Comparison of ENCODE assay signal across 21 mouse cellular contexts in genomic region chr1:169685257-169685656, GRCm38 (mm10). TPM values are rescaled to one million over a fixed set of nuclear protein-coding genes. Genes with fewer than 3 reads are reported as not detected.
DNase-seq lines count a peak whose midpoint lies in the region; ATAC-seq and TF ChIP-seq lines count a peak whose summit lies in the region.
"Had no signal": no experiment of that assay in that cellular context is flagged by ENCODE, and none has a peak within 500 bp of the region (broad histone marks: within the 10 kb centered on the region; RNA-seq: fewer than 3 reads in every experiment).

No protein-coding gene starts in this region.

- WGBS in kidney, postnatal 0 days, result 57% methylated on average over 5 of the region's 5 CpGs

- peak overlapping the region; percentile 6; the same call in 1 of the 2 replicates for H3K27ac ChIP-seq in kidney, postnatal 0 days
- H3K27ac ChIP-seq: forebrain, embryonic 10.5 days; heart, embryonic 15.5 days; hindbrain, embryonic 10.5 days; hindbrain, postnatal 0 days; limb, embryonic 12.5 days; liver, embryonic 14.5 days; stomach, postnatal 0 days had no signal

- no peaks in the 10 kb centered on the region for H3K4me1 ChIP-seq in kidney, postnatal 0 days (replicated peaks; ENCODE audit: insufficient read depth, low read length)
- H3K4me1 ChIP-seq: forebrain, embryonic 10.5 days; heart, embryonic 15.5 days; hindbrain, embryonic 10.5 days; limb, embryonic 12.5 days had no signal

- ATAC-seq in kidney, postnatal 0 days (replicated peaks; ENCODE audit: low FRiP score, low read depth), result 0 out of 2 replicates have a peak, but pooled peaks have one; percentile 29
- ATAC-seq: CD4-positive, CD25-positive, alpha-beta regulatory T cell, adult 4 months; forebrain, postnatal 0 days; hindbrain, postnatal 0 days; intestine, postnatal 0 days had no signal

- H3K36me3 ChIP-seq in kidney, postnatal 0 days (ENCODE audit: insufficient read depth, low read length), result no peaks in the 10 kb centered on the region
- H3K36me3 ChIP-seq: forebrain, embryonic 10.5 days; heart, embryonic 15.5 days; hindbrain, embryonic 10.5 days; limb, embryonic 12.5 days had no signal

- TF ChIP-seq CTCF in kidney, postnatal 0 days (IDR thresholded peaks at IDR 0.05; ENCODE audit: low read depth), result no peak

- H3K9ac ChIP-seq in kidney, postnatal 0 days (ENCODE audit: low read depth, low read length), result no peak overlapping the region
- H3K9ac ChIP-seq: forebrain, postnatal 0 days; heart, embryonic 15.5 days; limb, embryonic 12.5 days; liver, embryonic 14.5 days had no signal

- H3K27me3 ChIP-seq in kidney, postnatal 0 days (ENCODE audit: insufficient read depth, low read length), result no peaks in the 10 kb centered on the region
- H3K27me3 ChIP-seq: heart, embryonic 15.5 days; limb, embryonic 12.5 days had no signal

- no peak overlapping the region for H3K4me2 ChIP-seq in kidney, postnatal 0 days (ENCODE audit: low read length)
- H3K4me2 ChIP-seq: heart, embryonic 15.5 days; limb, embryonic 12.5 days; midbrain, embryonic 11.5 days had no signal

- no peaks in the 10 kb centered on the region for H3K9me3 ChIP-seq in kidney, postnatal 0 days (replicated peaks; ENCODE audit: low read length)
- H3K9me3 ChIP-seq: forebrain, embryonic 10.5 days; heart, embryonic 15.5 days; hindbrain, embryonic 10.5 days; limb, embryonic 12.5 days had no signal

- no peak overlapping the region for H3K4me3 ChIP-seq in kidney, postnatal 0 days (replicated peaks; ENCODE audit: low read depth, low read length)
- H3K4me3 ChIP-seq: forebrain, embryonic 10.5 days; heart, embryonic 15.5 days; hindbrain, embryonic 10.5 days; limb, embryonic 12.5 days had no signal

- DNase-seq in kidney, adult 8-10 months, result peak; percentile 5 to 29
- DNase-seq in kidney, adult 18-20 months, result no peak
- peak; percentile 16 for DNase-seq in adipocyte (ENCODE audit: low spot score)
- DNase-seq in kidney, postnatal 0 days (ENCODE audit: low spot score), result peak; percentile 79
- DNase-seq in lung, postnatal 25 days (ENCODE audit: low spot score), result peak; percentile 18
- no peak for DNase-seq in B cell, adult 2 months
- no peak for DNase-seq in right cerebral cortex, postnatal 36 days (ENCODE audit: low spot score in 2 of 2)
- DNase-seq: adrenal gland, postnatal 25 days; cerebellum, adult 11-12 months; cerebellum, postnatal 36 days; forebrain, postnatal 0 days had no signal

RNA-seq across cellular contexts. Expression of gene Rgs5, which starts 30.0 kb away (rescaled TPM):
- 44.1 and 46.2 TPM in 2 replicates for polyA plus RNA-seq in kidney, postnatal 0 days (2015; fragmentation: Nextera tagmentation; extraction: Ambion mirVana)

Comparison
In these comparisons a context has a peak if more than half of its experiments do, and no peak if none do; other contexts are left out.
1. DNase-seq: peak in kidney, adult 8-10 months (2 of 2), adipocyte (single experiment), kidney, postnatal 0 days (single experiment) and lung, postnatal 25 days (single experiment); none in kidney, adult 18-20 months (single experiment), B cell, adult 2 months (0 of 2) and right cerebral cortex, postnatal 36 days (0 of 2).